In genomic region chr6:75763041-75763440, GRCm38 (mm10) we compare ENCODE assay signal across 22 mouse cellular contexts.
"Had no signal": no experiment of that assay in that cellular context is flagged by ENCODE, and none has a peak within 500 bp of the region (broad histone marks: within the 10 kb centered on the region; RNA-seq: fewer than 3 reads in every experiment).

No protein-coding gene starts in this region.

- ATAC-seq: inflammation-experienced regulatory T-cells, adult 6 months; intestine, embryonic 16.5 days; liver, postnatal 0 days; lung, postnatal 0 days; midbrain, embryonic 15.5 days had no signal

- H3K4me3 ChIP-seq: limb, embryonic 12.5 days; limb, embryonic 15.5 days; midbrain, embryonic 12.5 days; midbrain, embryonic 15.5 days; myocyte; neural tube, embryonic 13.5 days had no signal

- H3K36me3 ChIP-seq: limb, embryonic 12.5 days; limb, embryonic 15.5 days; midbrain, embryonic 12.5 days; midbrain, embryonic 15.5 days; neural tube, embryonic 13.5 days had no signal

- DNase-seq: kidney, adult 18-20 months; kidney, adult 9 months; kidney, postnatal 14 days; kidney, postnatal 4 days; left cerebral cortex, postnatal 4 days; liver, postnatal 0 days; lung, embryonic 14.5 days; thymus, adult 2 months; thymus, postnatal 14 days; thymus, postnatal 4 days had no signal

- H3K27me3 ChIP-seq: limb, embryonic 12.5 days; limb, embryonic 15.5 days; midbrain, embryonic 12.5 days; midbrain, embryonic 15.5 days; neural tube, embryonic 13.5 days had no signal

- H3K9me3 ChIP-seq: limb, embryonic 12.5 days; limb, embryonic 15.5 days; midbrain, embryonic 12.5 days; midbrain, embryonic 15.5 days; neural tube, embryonic 13.5 days had no signal

- H3K4me1 ChIP-seq: limb, embryonic 12.5 days; limb, embryonic 15.5 days; midbrain, embryonic 12.5 days; midbrain, embryonic 15.5 days; neural tube, embryonic 13.5 days had no signal

- H3K4me2 ChIP-seq: limb, embryonic 12.5 days; limb, embryonic 15.5 days; liver, embryonic 11.5 days; lung, embryonic 14.5 days; midbrain, embryonic 12.5 days; midbrain, embryonic 15.5 days; neural tube, embryonic 13.5 days had no signal

- H3K27ac ChIP-seq: limb, embryonic 12.5 days; limb, embryonic 15.5 days; liver, embryonic 14.5 days; macrophage; midbrain, embryonic 12.5 days; midbrain, embryonic 15.5 days; neural tube, embryonic 13.5 days had no signal

- H3K9ac ChIP-seq: limb, embryonic 12.5 days; limb, embryonic 15.5 days; liver, embryonic 14.5 days; liver, postnatal 0 days; lung, embryonic 14.5 days; midbrain, embryonic 12.5 days; midbrain, embryonic 15.5 days; neural tube, embryonic 13.5 days had no signal
